ENCODE assay signal across 8 mouse cellular contexts in the genomic region with DNA sequence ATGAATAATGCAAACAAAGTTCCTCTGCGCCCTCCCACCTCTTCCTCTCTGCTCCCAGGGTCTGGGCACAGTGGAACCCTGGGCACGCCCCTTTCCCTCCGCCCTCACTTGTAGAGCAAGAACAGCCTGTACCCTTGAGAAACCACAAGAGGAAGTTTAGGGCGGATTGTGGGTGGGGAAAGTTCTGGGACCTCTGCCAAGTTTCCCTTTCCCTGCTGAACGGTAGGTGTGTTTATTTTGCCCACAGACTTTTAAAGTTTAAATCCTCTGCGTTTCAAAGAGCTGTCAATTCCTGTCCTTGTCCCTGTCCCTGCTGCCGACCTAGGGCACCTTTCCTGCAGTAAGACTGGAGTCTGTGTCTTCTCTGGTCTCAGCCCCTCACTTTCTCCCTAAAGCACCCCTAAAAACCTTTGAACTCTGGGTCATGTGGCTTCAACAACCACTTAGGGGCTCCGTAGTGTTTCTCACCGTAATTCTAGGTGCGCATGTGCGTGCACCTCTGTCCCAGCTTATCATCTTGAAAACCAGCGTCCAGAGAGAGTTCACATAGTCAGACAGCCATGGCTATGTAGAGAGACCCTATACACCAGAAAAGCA. TPM values are rescaled to one million over a fixed set of nuclear protein-coding genes. Genes with fewer than 3 reads are reported as not detected.
DNase-seq lines count a peak whose midpoint lies in the region; ATAC-seq and TF ChIP-seq lines count a peak whose summit lies in the region.

No protein-coding gene starts in this region.

- ATAC-seq in Patski, result peak; percentile 27
- peak; percentile 78 for ATAC-seq in heart, embryonic 16.5 days (replicated peaks; ENCODE audit: extremely low read depth, insufficient read depth, low FRiP score)
- ATAC-seq in liver, embryonic 16.5 days (ENCODE audit: low read depth), result peak; percentile 66

- DNase-seq in 3T3-L1 (ENCODE audit: low read depth, low spot score) (peak; percentile 99), Patski (ENCODE audit: low read depth, low spot score) (no peak)
- DNase-seq in large intestine, adult 2 months (ENCODE audit: low read depth, low spot score), result peak; percentile 96
- peak; percentile 88 to 90 for DNase-seq in right cerebral cortex, postnatal 10 days (ENCODE audit: low spot score in 2 of 2)
- DNase-seq in urinary bladder, postnatal 14 days (ENCODE audit: low spot score), result peak; percentile 98

- H3K9me3 ChIP-seq in heart, embryonic 16.5 days (replicated peaks; ENCODE audit: control insufficient read depth, low read length), result no peaks in the 10 kb centered on the region
- H3K9me3 ChIP-seq in liver, embryonic 16.5 days (replicated peaks; ENCODE audit: control insufficient read depth, low read length), result no peaks in the 10 kb centered on the region

- H3K27me3 ChIP-seq in Patski, result no peaks in the 10 kb centered on the region
- H3K27me3 ChIP-seq in heart, embryonic 16.5 days (ENCODE audit: control insufficient read depth, insufficient read depth, low read length), result no peaks in the 10 kb centered on the region
- H3K27me3 ChIP-seq in liver, embryonic 16.5 days (ENCODE audit: control insufficient read depth, insufficient read depth, low read depth, low read length), result no peaks in the 10 kb centered on the region

- in situ Hi-C loops in Patski (cut with MboI; ENCODE audit: low pct_unique_long_range_greater_than_20kb), result no loop called here

- POLR2A ChIA-PET in Patski (lab: Charles Lee), result interaction anchor here (0.7 kb wide), 1 partner anchor 65 kb away, joined by 3 read pairs; no protein-coding TSS in a partner anchor

- H3K4me2 ChIP-seq in heart, embryonic 16.5 days (ENCODE audit: low read depth, low read length), result peak overlapping the region; percentile 76
- H3K4me2 ChIP-seq in liver, embryonic 16.5 days (ENCODE audit: low read depth, low read length), result peak overlapping the region; percentile 74

- no peak for TF ChIP-seq POLR2A in embryonic fibroblast, embryonic 13.5 days (IDR thresholded peaks at IDR 0.05; ENCODE audit: low read depth, low read length)

- peak overlapping the region; percentile 12; the same call in 1 of the 2 replicates for H3K4me3 ChIP-seq in embryonic fibroblast, embryonic 13.5 days (ENCODE audit: insufficient read depth, low read length)
- peak overlapping the region; percentile 48 for H3K4me3 ChIP-seq in heart, embryonic 16.5 days (ENCODE audit: low read length)
- peak overlapping the region; percentile 45 for H3K4me3 ChIP-seq in liver, embryonic 16.5 days (ENCODE audit: low read depth, low read length)

- TF ChIP-seq CTCF in Patski (IDR thresholded peaks at IDR 0.05), result no peak
- TF ChIP-seq CTCF in embryonic fibroblast, embryonic 13.5 days (IDR thresholded peaks at IDR 0.05; ENCODE audit: borderline replicate concordance, insufficient read depth, low read length), result no peak

- WGBS in heart, embryonic 16.5 days, result 9% methylated on average over 12 of the region's 12 CpGs
- WGBS in large intestine, adult 2 months, result 3% methylated on average over 12 of the region's 12 CpGs
- WGBS in liver, embryonic 16.5 days (ENCODE audit: insufficient replicate concordance), result under 1% methylated on average over 12 of the region's 12 CpGs

- CTCF ChIA-PET in Patski (lab: Charles Lee), result no interaction called here

- H3K4me1 ChIP-seq in embryonic fibroblast, embryonic 13.5 days (ENCODE audit: control insufficient read depth, insufficient read depth, low read length), result peaks cover 11% of the 10 kb centered on the region
- H3K4me1 ChIP-seq in heart, embryonic 16.5 days (ENCODE audit: control insufficient read depth, insufficient read depth, low read length), result peaks cover 38% of the 10 kb centered on the region
- H3K4me1 ChIP-seq in liver, embryonic 16.5 days (ENCODE audit: control insufficient read depth, low read depth, low read length), result peaks cover 65% of the 10 kb centered on the region

- peak overlapping the region; percentile 70 for H3K9ac ChIP-seq in heart, embryonic 16.5 days (ENCODE audit: low read length)
- peak overlapping the region; percentile 57 for H3K9ac ChIP-seq in liver, embryonic 16.5 days (ENCODE audit: low read depth, low read length)

- no peaks in the 10 kb centered on the region for H3K36me3 ChIP-seq in heart, embryonic 16.5 days (ENCODE audit: control insufficient read depth, insufficient read depth)
- H3K36me3 ChIP-seq in liver, embryonic 16.5 days (ENCODE audit: control insufficient read depth, insufficient read depth), result no peaks in the 10 kb centered on the region

- peak overlapping the region; percentile 49 for H3K27ac ChIP-seq in embryonic fibroblast, embryonic 13.5 days (ENCODE audit: insufficient read depth, low read length)
- peak overlapping the region; percentile 98 for H3K27ac ChIP-seq in heart, embryonic 16.5 days (ENCODE audit: low read length)
- H3K27ac ChIP-seq in liver, embryonic 16.5 days (ENCODE audit: low read length), result peak overlapping the region; percentile 93

RNA-seq across cellular contexts. Expression of gene Ccnd3, which starts 3.3 kb away (rescaled TPM):
- 99.7 TPM for polyA plus RNA-seq in Patski (2021)
- polyA plus RNA-seq in embryonic fibroblast, embryonic 13.5 days (2011; ENCODE audit: insufficient read length, low read depth, missing spikeins), result 159 and 169 TPM in 2 replicates
- 412 and 420 TPM in 2 replicates for polyA plus RNA-seq in heart, embryonic 16.5 days (2015; fragmentation: Nextera tagmentation; extraction: Ambion mirVana)
- 57.0 and 63.7 TPM in 2 replicates for polyA plus RNA-seq in large intestine, adult 2 months (2012; rRNA removed)
- 300 and 331 TPM in 2 replicates for polyA plus RNA-seq in liver, embryonic 16.5 days (2015; fragmentation: Nextera tagmentation; extraction: Ambion mirVana)

RNA-seq across cellular contexts. Expression of gene Taf8, which starts 6.0 kb away (rescaled TPM):
- polyA plus RNA-seq in Patski (2021), result 17.8 TPM
- polyA plus RNA-seq in embryonic fibroblast, embryonic 13.5 days (2011; ENCODE audit: insufficient read length, low read depth, missing spikeins), result 10.5 and 16.0 TPM in 2 replicates
- polyA plus RNA-seq in heart, embryonic 16.5 days (2015; fragmentation: Nextera tagmentation; extraction: Ambion mirVana), result 20.3 and 20.8 TPM in 2 replicates
- 15.3 and 19.7 TPM in 2 replicates for polyA plus RNA-seq in large intestine, adult 2 months (2012; rRNA removed)
- 14.2 and 14.3 TPM in 2 replicates for polyA plus RNA-seq in liver, embryonic 16.5 days (2015; fragmentation: Nextera tagmentation; extraction: Ambion mirVana)

Comparison
In these comparisons a context has a peak if more than half of its experiments do, and no peak if none do; other contexts are left out.
1. ATAC-seq: peak in every context shown above with its lines; median percentile 78 in heart, embryonic 16.5 days; 66 in liver, embryonic 16.5 days; 27 in Patski.